Mouse (Mus musculus) brain, embryonic 14.5 days (tissue): Measurements from ENCODE around the gene Mlec.

Experiments used
- CTCF ChIP-seq: fragments of 200-500 bp; IDR thresholded peaks from 2 replicates; pipeline ENCODE4 v1.5.1; 2012; ENCODE audit warnings: inconsistent platforms, mild to moderate bottlenecking, moderate library complexity, borderline replicate concordance; ENCODE audit not compliant: insufficient read depth, insufficient read length; ENCODE audit errors: extremely low read depth
- POLR2A ChIP-seq: fragments of 200-500 bp; IDR thresholded peaks from 2 replicates; pipeline ENCODE4 v1.6.1; 2012; ENCODE audit warnings: mild to moderate bottlenecking, inconsistent platforms, borderline replicate concordance; ENCODE audit not compliant: poor library complexity, insufficient read depth, insufficient read length, severe bottlenecking; ENCODE audit errors: extremely low read depth

DNA sequence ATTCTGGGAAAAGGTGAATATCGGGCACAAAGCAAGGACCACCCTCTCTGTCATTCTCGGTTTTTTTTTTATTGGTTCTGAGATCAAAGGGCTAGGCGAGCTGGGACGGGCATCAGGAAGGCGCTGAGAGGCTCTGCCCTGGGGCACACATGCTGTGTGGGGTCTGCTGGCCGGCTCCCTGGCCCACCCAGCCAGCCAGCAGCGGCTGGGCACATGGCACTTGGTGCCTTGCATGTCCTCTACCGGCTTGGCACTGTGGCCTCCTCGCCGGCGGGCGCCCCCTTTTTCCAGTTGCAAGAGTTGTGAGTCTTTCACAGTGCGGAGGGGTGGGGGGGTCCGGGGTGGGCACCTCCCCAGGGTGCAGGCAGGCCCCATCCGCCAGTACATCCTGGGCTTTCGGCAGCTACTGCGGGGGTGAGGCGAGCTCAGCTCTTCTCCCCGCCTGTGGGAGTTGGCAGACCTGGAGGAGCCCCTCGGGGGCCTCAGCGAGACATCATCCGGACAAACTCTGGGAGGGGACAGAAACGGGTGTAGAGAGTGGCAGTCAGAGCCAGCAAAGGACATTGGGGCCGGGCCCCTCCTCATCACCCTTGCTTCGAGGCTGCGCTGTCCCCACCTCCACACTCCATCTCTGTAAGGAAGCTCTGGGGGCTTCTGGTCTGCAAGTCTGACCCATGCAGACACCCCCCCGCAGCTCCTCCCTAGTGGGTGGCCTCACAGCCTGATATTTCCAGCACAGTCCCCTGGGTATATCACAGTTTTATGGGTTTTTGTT lies 10.8 kb upstream of the Mlec start:
- TF ChIP-seq POLR2A (no peak), CTCF (no peak)
